Mouse (Mus musculus) forebrain, postnatal 0 days (tissue): Measurements from ENCODE around the gene Zfp462. TPM values are rescaled to one million over a fixed set of nuclear protein-coding genes. Genes with fewer than 3 reads are reported as not detected.

Experiments used
- ATAC-seq: fragments of 200-750 bp; cut with Nextera tagmentation; 2 replicates; pipeline ENCODE4 v1.8.0; 2017; ENCODE audit warnings: mild to moderate bottlenecking, moderate library complexity
- DNase-seq: peaks from one replicate; pipeline ENCODE4 v3.0.0-alpha.2; 2015
- H3K27ac ChIP-seq: fragments of 300-500 bp; sonication (generic); 2 replicates; pipeline ENCODE4 v1.5.1; 2014; ENCODE audit warnings: low read depth, mild to moderate bottlenecking, antibody characterized with exemption, low read length, moderate library complexity, mixed read lengths
- H3K27me3 ChIP-seq: fragments of 300-500 bp; sonication (generic); 2 replicates; pipeline ENCODE4 v1.6.1; 2014; ENCODE audit warnings: mild to moderate bottlenecking, low read length, mixed read lengths; ENCODE audit not compliant: insufficient read depth
- H3K36me3 ChIP-seq: fragments of 300-500 bp; sonication (generic); 2 replicates; pipeline ENCODE4 v1.6.1; 2014; ENCODE audit warnings: mild to moderate bottlenecking, moderate library complexity; ENCODE audit not compliant: insufficient read depth
- H3K4me1 ChIP-seq: fragments of 300-500 bp; sonication (generic); 2 replicates; pipeline ENCODE4 v1.6.1; 2014; ENCODE audit warnings: antibody characterized with exemption; ENCODE audit not compliant: insufficient read depth
- H3K4me2 ChIP-seq: fragments of 300-500 bp; sonication (generic); 2 replicates; pipeline ENCODE4 v1.6.1; 2014; ENCODE audit warnings: low read depth, mild to moderate bottlenecking, moderate library complexity
- H3K4me3 ChIP-seq: fragments of 300-500 bp; sonication (generic); 2 replicates; pipeline ENCODE4 v1.5.1; 2014; ENCODE audit warnings: low read depth, low read length, mixed read lengths
- H3K9ac ChIP-seq: fragments of 300-500 bp; sonication (generic); 2 replicates; pipeline ENCODE4 v1.6.1; 2014; ENCODE audit warnings: mild to moderate bottlenecking
- H3K9me3 ChIP-seq: fragments of 300-500 bp; sonication (generic); 2 replicates; pipeline ENCODE4 v1.6.1; 2016; ENCODE audit warnings: low read length
- CTCF ChIP-seq: sonication (generic); IDR thresholded peaks from 2 replicates; pipeline ENCODE4 v1.5.1; 2016; ENCODE audit warnings: antibody characterized with exemption, control low read depth, low read depth
- WGBS: fragments of 180-500 bp; shearing (Covaris S2); extraction: QIAGEN DNeasy Blood & Tissue Kit; methylation state at CpG from one replicate; pipeline ENCODE4 v1.1.7; 2014; 5-methylcytosine and 5-hydroxymethylcytosine counted together
- polyA plus RNA-seq: library from polyadenylated mRNA; unstranded; fragments of >200 nt; fragmentation: Nextera tagmentation; extraction: Ambion mirVana; gene quantifications from 2 replicates; pipeline ENCODE4 v1.2.1, GENCODE M21; 2015
- total RNA-seq: library from RNA; depleted of rRNA; stranded (reverse); fragments of >200 nt; gene quantifications from 2 replicates; pipeline ENCODE4 v1.2.3, GENCODE M21; 2014

Zfp462 gene
- total and polyA plus RNA-seq, 2 experiments from 2014 or later = 6.2 to 48.4 TPM

DNA sequence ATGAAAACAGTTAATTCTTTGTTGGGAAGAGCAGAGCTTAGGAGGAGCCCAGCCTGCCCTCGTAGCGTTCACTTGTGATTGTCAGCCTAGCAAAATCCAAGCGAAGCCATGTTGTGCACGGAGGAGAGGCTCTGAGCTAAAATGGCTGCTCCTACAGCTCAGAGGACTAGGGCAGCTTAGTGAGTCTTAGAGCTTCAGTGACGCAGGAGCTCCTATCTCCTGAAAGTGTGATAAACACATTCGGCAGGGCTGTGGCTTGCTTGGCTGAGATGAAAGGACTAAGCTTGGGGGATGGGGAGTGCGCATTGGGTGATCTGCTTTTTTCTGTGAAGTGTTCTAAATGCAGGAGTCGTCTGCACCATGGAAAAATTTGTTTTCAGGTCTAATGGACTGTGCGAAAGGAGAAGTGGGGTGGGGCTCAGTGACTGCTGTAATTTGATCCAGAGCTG lies 60.7 kb downstream of the Zfp462 start:
- H3K9ac ChIP-seq = peak overlapping the region; percentile 36
- DNase-seq = peak; percentile 80
- peaks cover 29% of the 10 kb centered on the region for H3K4me1 ChIP-seq

DNA sequence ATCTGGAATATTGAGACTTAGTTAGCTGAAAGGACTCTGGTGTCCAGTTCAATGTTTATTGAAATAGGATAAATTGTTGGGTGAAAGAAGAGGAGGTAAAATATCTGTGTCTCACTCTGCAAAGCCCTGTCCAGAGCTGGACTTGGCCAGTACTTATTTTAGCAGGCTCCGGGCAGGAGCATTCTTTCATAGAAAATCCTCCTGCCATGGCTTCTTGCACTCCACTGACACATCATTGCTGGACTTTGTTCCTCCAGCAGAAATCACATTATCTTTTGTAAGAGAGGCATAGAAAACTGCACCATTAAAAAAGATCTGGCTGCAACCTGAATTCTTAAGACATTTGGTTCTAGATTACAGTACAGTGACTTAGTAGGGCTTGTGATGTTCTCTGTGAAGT lies 61.2 kb downstream of the Zfp462 start:
- WGBS = 36% methylated on average over 1 of the region's 1 CpGs

More for the DNA sequence above, 60.7 kb downstream of the Zfp462 start:
- H3K27me3 ChIP-seq = no peaks in the 10 kb centered on the region
- no peak overlapping the region for H3K4me3 ChIP-seq
- H3K4me2 ChIP-seq = peak overlapping the region; percentile 37
- H3K36me3 ChIP-seq = peaks cover 34% of the 10 kb centered on the region
- peak overlapping the region; percentile 89 for H3K27ac ChIP-seq
- 3% methylated on average over 9 of the region's 9 CpGs for WGBS
- peak; percentile 92 for ATAC-seq
- TF ChIP-seq CTCF = no peak
- no peaks in the 10 kb centered on the region for H3K9me3 ChIP-seq

DNA sequence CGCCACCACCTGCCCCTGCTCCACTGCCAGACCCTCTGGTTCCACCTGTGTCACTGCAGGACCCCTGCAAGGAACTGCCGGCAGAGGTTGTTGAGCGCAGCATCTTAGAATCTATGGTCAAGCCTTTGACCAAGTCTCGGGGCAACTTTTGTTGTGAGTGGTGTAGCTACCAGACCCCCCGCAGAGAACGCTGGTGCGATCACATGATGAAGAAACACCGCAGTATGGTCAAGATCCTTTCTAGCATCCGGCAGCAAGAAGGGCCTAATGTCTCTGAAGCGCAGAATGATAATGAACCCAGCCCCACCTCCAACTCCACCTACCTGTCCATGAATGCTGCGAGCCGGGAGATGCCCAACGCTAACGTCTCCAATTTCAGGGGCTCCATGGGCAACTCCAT lies 63.8 kb downstream of the Zfp462 start:
- Histone ChIP-seq H3K4me2 (no peak overlapping the region), H3K9me3 (no peaks in the 10 kb centered on the region), H3K4me3 (no peak overlapping the region), H3K4me1 (peaks cover 22% of the 10 kb centered on the region), H3K9ac (no peak overlapping the region), H3K27ac (no peak overlapping the region), H3K27me3 (no peaks in the 10 kb centered on the region), H3K36me3 (peaks cover 65% of the 10 kb centered on the region)
- TF ChIP-seq CTCF = no peak
- ATAC-seq (no peak), DNase-seq (no peak)
- WGBS = 96% methylated on average over 14 of the region's 14 CpGs

More for the DNA sequence above, 61.2 kb downstream of the Zfp462 start:
- Histone ChIP-seq H3K9me3 (no peaks in the 10 kb centered on the region), H3K27ac (peak overlapping the region; percentile 89), H3K9ac (0 out of 2 replicates have a peak overlapping the region, but pooled peaks have one; percentile 36), H3K4me2 (no peak overlapping the region; the same call in 1 of the 2 replicates), H3K4me1 (peaks cover 29% of the 10 kb centered on the region), H3K36me3 (peaks cover 39% of the 10 kb centered on the region), H3K4me3 (no peak overlapping the region), H3K27me3 (no peaks in the 10 kb centered on the region)
- no peak for TF ChIP-seq CTCF
- DNase-seq (no peak), ATAC-seq (no peak)

DNA sequence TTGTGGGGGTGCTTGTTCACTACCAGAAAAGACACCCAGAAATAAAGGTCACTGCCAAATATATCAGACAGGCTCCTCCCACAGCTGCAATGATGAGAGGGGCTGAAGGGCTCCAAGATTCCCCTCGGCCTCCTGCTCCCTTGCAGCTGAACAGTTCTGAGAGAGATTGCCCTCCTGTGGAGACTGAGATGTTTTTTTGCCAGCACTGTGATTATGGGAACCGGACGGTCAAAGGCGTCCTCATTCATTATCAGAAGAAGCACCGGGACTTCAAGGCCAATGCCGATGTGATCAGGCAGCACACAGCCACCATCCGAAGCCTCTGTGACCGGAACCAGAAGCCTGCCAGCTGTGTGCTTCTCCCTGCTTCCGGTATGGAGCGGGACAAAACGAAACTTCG lies 66.5 kb downstream of the Zfp462 start:
- Histone ChIP-seq H3K9me3 (no peaks in the 10 kb centered on the region), H3K9ac (no peak overlapping the region), H3K4me1 (no peaks in the 10 kb centered on the region), H3K36me3 (peaks cover 84% of the 10 kb centered on the region), H3K27me3 (no peaks in the 10 kb centered on the region), H3K4me3 (no peak overlapping the region), H3K27ac (no peak overlapping the region), H3K4me2 (no peak overlapping the region)
- DNase-seq (no peak), ATAC-seq (no peak)
- WGBS = 83% methylated on average over 12 of the region's 12 CpGs
- TF ChIP-seq CTCF = 0 out of 2 replicates have a peak, but pooled peaks have one; percentile 27

- TF ChIP-seq CTCF = no peak
- Histone ChIP-seq H3K9ac (no peak overlapping the region), H3K27ac (peak overlapping the region; percentile 21; the same call in 1 of the 2 replicates), H3K4me2 (no peak overlapping the region), H3K4me1 (no peaks in the 10 kb centered on the region), H3K9me3 (no peaks in the 10 kb centered on the region), H3K4me3 (no peak overlapping the region), H3K36me3 (peaks cover 84% of the 10 kb centered on the region), H3K27me3 (no peaks in the 10 kb centered on the region)
- peak; percentile 42 for ATAC-seq
- DNase-seq = no peak
- 54% methylated on average over 16 of the region's 16 CpGs for WGBS
Observed at GRCm38 (mm10) chr4:55013563-55014248, 68.9 kb downstream of the Zfp462 start.

DNA sequence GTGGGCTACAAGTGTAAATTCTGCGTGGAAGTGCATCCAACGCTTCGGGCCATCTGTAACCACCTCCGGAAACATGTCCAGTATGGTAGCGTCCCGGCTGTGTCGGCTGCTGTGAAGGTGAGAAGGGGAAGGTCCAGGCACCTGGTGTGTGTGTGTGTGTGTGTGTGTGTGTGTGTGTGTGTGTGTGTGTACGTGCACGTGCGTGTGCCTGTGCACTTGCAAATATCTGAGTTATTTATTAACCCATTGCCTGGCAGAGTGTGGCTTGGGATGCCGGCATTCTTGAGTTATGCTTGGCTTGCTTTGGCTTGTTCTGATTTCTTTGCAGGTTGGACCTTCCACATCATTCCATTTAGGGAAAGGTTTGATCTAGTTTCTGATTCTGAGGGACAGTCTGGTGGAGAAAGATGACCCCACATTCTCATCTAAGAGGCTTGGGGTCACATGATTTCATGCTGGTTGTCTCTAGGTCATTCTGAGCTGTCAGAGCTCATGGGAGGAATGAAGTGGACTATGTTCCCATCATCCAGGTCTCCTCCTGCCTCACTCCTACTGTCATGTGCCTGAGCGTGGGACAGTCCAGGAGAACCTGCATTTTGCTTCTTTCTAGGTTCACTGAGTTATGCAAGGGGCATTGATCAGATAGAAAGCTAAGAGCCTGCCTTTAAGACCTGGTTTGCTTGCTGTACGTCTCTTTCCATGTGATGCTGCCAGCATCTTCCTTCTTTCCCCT lies 70.0 kb downstream of the Zfp462 start:
- H3K9me3 ChIP-seq = no peaks in the 10 kb centered on the region
- DNase-seq (no peak), ATAC-seq (no peak)
- H3K4me3 ChIP-seq = no peak overlapping the region
- H3K4me2 ChIP-seq = no peak overlapping the region
- no peak overlapping the region for H3K27ac ChIP-seq
- TF ChIP-seq CTCF = no peak
- no peak overlapping the region for H3K9ac ChIP-seq
- WGBS = 93% methylated on average over 13 of the region's 13 CpGs
- H3K4me1 ChIP-seq = no peaks in the 10 kb centered on the region
- peaks cover 84% of the 10 kb centered on the region for H3K36me3 ChIP-seq
- no peaks in the 10 kb centered on the region for H3K27me3 ChIP-seq

DNA sequence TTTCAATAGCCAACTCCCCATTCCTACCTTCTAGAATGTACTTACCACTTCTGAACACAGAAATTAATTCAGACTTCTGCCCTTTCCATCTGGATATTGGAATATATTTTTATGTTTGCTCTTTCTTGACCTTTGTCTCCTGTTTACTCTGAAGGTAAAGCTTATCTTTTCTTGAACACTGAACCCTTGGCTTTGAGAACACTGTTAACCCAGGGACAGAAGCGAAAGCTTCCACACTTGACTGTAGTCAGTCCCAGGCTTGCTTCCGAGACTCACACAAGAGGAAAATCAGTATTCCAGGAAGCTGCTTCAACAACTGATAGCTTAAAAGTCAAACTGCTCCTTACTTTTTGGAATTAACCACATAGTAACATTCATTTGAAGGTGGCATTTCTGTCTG lies 70.7 kb downstream of the Zfp462 start:
- ATAC-seq (no peak), DNase-seq (no peak)
- Histone ChIP-seq H3K9ac (no peak overlapping the region), H3K4me1 (no peaks in the 10 kb centered on the region), H3K27me3 (no peaks in the 10 kb centered on the region), H3K9me3 (no peaks in the 10 kb centered on the region), H3K4me2 (no peak overlapping the region), H3K36me3 (peaks cover 82% of the 10 kb centered on the region), H3K4me3 (no peak overlapping the region), H3K27ac (no peak overlapping the region)
- TF ChIP-seq CTCF = no peak
- 88% methylated on average over 2 of the region's 2 CpGs for WGBS
